17 mouse cellular contexts compared by ENCODE assay signal in the genomic region with DNA sequence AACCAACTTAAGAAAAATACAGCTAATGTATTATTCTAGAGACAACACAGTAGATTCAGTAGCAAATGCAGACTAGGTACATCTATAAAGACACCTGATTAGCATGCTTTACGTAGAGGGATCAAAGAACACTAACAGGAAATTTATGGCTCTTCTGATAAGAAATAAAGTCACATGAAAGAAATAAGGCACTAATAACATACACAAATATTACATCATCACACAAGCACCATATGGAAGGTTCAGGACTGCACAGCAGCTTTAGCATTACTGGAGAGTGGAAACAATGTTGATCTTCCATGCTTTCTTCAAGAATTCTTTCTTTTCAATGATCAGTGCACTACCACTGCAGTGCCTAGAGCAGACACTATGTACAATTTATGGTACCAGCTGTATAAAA.
"Had no signal": no experiment of that assay in that cellular context is flagged by ENCODE, and none has a peak within 500 bp of the region (broad histone marks: within the 10 kb centered on the region; RNA-seq: fewer than 3 reads in every experiment).

No protein-coding gene starts in this region.

- H3K4me1 ChIP-seq: neural tube, embryonic 12.5 days; neural tube, embryonic 13.5 days; neural tube, embryonic 15.5 days; stomach, embryonic 15.5 days had no signal

- H3K27me3 ChIP-seq: neural tube, embryonic 12.5 days; neural tube, embryonic 13.5 days; neural tube, embryonic 15.5 days; stomach, embryonic 15.5 days had no signal

- H3K9ac ChIP-seq: neural tube, embryonic 12.5 days; neural tube, embryonic 13.5 days; neural tube, embryonic 15.5 days; stomach, embryonic 15.5 days had no signal

- H3K27ac ChIP-seq: neural tube, embryonic 12.5 days; neural tube, embryonic 13.5 days; neural tube, embryonic 15.5 days; stomach, embryonic 15.5 days; stomach, postnatal 0 days had no signal

- H3K4me3 ChIP-seq: neural tube, embryonic 12.5 days; neural tube, embryonic 13.5 days; neural tube, embryonic 15.5 days; stomach, embryonic 15.5 days had no signal

- DNase-seq: retina, postnatal 1 day; right cerebral cortex, adult 18-20 months; right cerebral cortex, postnatal 14 days; right cerebral cortex, postnatal 25 days; right cerebral cortex, postnatal 4 days; spleen, adult 18-20 months; thymus, adult 18-20 months; thymus, adult 2 months; thymus, postnatal 14 days; thymus, postnatal 25 days; thymus, postnatal 36 days; thymus, postnatal 4 days had no signal

- H3K4me2 ChIP-seq: neural tube, embryonic 12.5 days; neural tube, embryonic 13.5 days; neural tube, embryonic 15.5 days; stomach, embryonic 15.5 days had no signal

- H3K9me3 ChIP-seq: neural tube, embryonic 12.5 days; neural tube, embryonic 13.5 days; stomach, embryonic 15.5 days had no signal
